Mouse (Mus musculus): ENCODE results near the gene Ddx3x.
"Not testable (repeated sequence)": the region's sequence is repeated elsewhere in the genome, so short reads cannot be mapped to it uniquely, and the experiment has no call there.

Ddx3x gene

GRCm38 (mm10) chrX:13280409-13281328 is at the start of gene Ddx3x:
Ddx3x (plus strand) TSS chrX:13280970.
- no peak for DNase-seq (ENCODE audit: low read depth, low spot score)

- no peak for DNase-seq (ENCODE audit: low read depth, low spot score)
These were observed 49.5 kb upstream of the Ddx3x start for GRCm38 (mm10) chrX:13231243-13231642.

- DNase-seq (ENCODE audit: low read depth, low spot score) = not testable (repeated sequence)
These were observed 47.9 kb upstream of the Ddx3x start for GRCm38 (mm10) chrX:13232834-13233233.

- DNase-seq (ENCODE audit: low read depth, low spot score) = no peak
These were observed 47.1 kb upstream of the Ddx3x start for GRCm38 (mm10) chrX:13233631-13234030.

- no peak for DNase-seq (ENCODE audit: low read depth, low spot score)
These were observed 46.1 kb upstream of the Ddx3x start for GRCm38 (mm10) chrX:13234709-13235108.

- DNase-seq (ENCODE audit: low read depth, low spot score) = no peak
These were observed 44.6 kb upstream of the Ddx3x start for GRCm38 (mm10) chrX:13236100-13236568.

- DNase-seq (ENCODE audit: low read depth, low spot score) = no peak
These were observed 41.3 kb upstream of the Ddx3x start for GRCm38 (mm10) chrX:13239455-13239854.

GRCm38 (mm10) chrX:13240646-13241425 is 39.9 kb upstream of the Ddx3x start:
- DNase-seq (ENCODE audit: low read depth, low spot score) = no peak

GRCm38 (mm10) chrX:13241426-13242319 is 39.1 kb upstream of the Ddx3x start:
- no peak for DNase-seq (ENCODE audit: low read depth, low spot score)

- no peak for DNase-seq (ENCODE audit: low read depth, low spot score)
These were observed 38.3 kb upstream of the Ddx3x start for GRCm38 (mm10) chrX:13242320-13243096.

- no peak for DNase-seq (ENCODE audit: low read depth, low spot score)
These were observed 37.3 kb upstream of the Ddx3x start for GRCm38 (mm10) chrX:13243133-13244123.

- no peak for DNase-seq (ENCODE audit: low read depth, low spot score)
These were observed 36.2 kb upstream of the Ddx3x start for GRCm38 (mm10) chrX:13244588-13244987.

GRCm38 (mm10) chrX:13245027-13245426 is 35.7 kb upstream of the Ddx3x start:
- DNase-seq (ENCODE audit: low read depth, low spot score) = no peak

GRCm38 (mm10) chrX:13251683-13252082 is 29.1 kb upstream of the Ddx3x start:
- no peak for DNase-seq (ENCODE audit: low read depth, low spot score)

- no peak for DNase-seq (ENCODE audit: low read depth, low spot score)
These were observed 26.5 kb upstream of the Ddx3x start for GRCm38 (mm10) chrX:13254273-13254672.

GRCm38 (mm10) chrX:13263356-13263755 is 17.4 kb upstream of the Ddx3x start:
- no peak for DNase-seq (ENCODE audit: low read depth, low spot score)

- no peak for DNase-seq (ENCODE audit: low read depth, low spot score)
These were observed 5.1 kb upstream of the Ddx3x start for GRCm38 (mm10) chrX:13275519-13276137.

- no peak for DNase-seq (ENCODE audit: low read depth, low spot score)
These were observed 1.8 kb upstream of the Ddx3x start for GRCm38 (mm10) chrX:13278996-13279395.

- DNase-seq (ENCODE audit: low read depth, low spot score) = no peak
These were observed 747 bp upstream of the Ddx3x start for GRCm38 (mm10) chrX:13280037-13280408.
